Mouse (Mus musculus) liver, adult 2 months (tissue): ENCODE measurements around the gene Rgs7bp.

Source experiments
- CTCF ChIP-seq: fragments of 200-500 bp; IDR thresholded peaks from 2 replicates; pipeline ENCODE4 v1.5.1; 2011; ENCODE audit warnings: low read depth, low read length, control low read depth
- POLR2A ChIP-seq: fragments of 200-500 bp; IDR thresholded peaks from 2 replicates; pipeline ENCODE4 v1.6.1; 2011; ENCODE audit warnings: low read length, control low read depth; ENCODE audit not compliant: insufficient read depth; ENCODE audit errors: extremely low read depth

- TF ChIP-seq CTCF = no peak
- no peak for TF ChIP-seq POLR2A
These were observed 644 bp upstream of the Rgs7bp start for GRCm38 (mm10) chr13:105055374-105055773.
